Mouse (Mus musculus) stomach, embryonic 15.5 days (tissue): ENCODE measurements at regions not wholly inside any gene's neighbourhood (a gene's known extent, or its start where the extent isn't known, plus 50 kb on each side); places are given as distances from the start of the nearest gene placed in this dataset.

Experiments
- ATAC-seq: fragments of 200-750 bp; cut with Nextera tagmentation; 2 replicates; pipeline ENCODE4 v1.8.0; 2017; ENCODE audit warnings: low read depth, moderate number of reproducible peaks, moderate TSS enrichment; ENCODE audit not compliant: insufficient read depth, low FRiP score
- H3K27ac ChIP-seq: fragments of 300-500 bp; sonication (generic); 2 replicates; pipeline ENCODE4 v1.5.1; 2015; ENCODE audit warnings: mild to moderate bottlenecking, inconsistent platforms
- H3K27me3 ChIP-seq: fragments of 300-500 bp; sonication (generic); replicated peaks from 2 replicates; pipeline ENCODE4 v1.6.1; 2015; ENCODE audit warnings: inconsistent platforms
- H3K36me3 ChIP-seq: fragments of 300-500 bp; sonication (generic); 2 replicates; pipeline ENCODE4 v1.6.1; 2015; ENCODE audit warnings: inconsistent platforms
- H3K4me1 ChIP-seq: fragments of 300-500 bp; sonication (generic); 2 replicates; pipeline ENCODE4 v1.6.1; 2015; ENCODE audit warnings: inconsistent platforms
- H3K4me2 ChIP-seq: fragments of 300-500 bp; sonication (generic); 2 replicates; pipeline ENCODE4 v1.6.1; 2015; ENCODE audit warnings: mild to moderate bottlenecking, inconsistent platforms
- H3K4me3 ChIP-seq: fragments of 300-500 bp; sonication (generic); replicated peaks from 2 replicates; pipeline ENCODE4 v1.5.1; 2015; ENCODE audit warnings: inconsistent platforms
- H3K9ac ChIP-seq: fragments of 300-500 bp; sonication (generic); 2 replicates; pipeline ENCODE4 v1.6.1; 2015; ENCODE audit warnings: inconsistent platforms
- H3K9me3 ChIP-seq: fragments of 300-500 bp; sonication (generic); 2 replicates; pipeline ENCODE4 v1.6.1; 2016; ENCODE audit warnings: inconsistent platforms
- WGBS: fragments of 180-500 bp; shearing (Covaris S2); methylation state at CpG from one replicate; pipeline ENCODE4 v1.1.7; 2015; 5-methylcytosine and 5-hydroxymethylcytosine counted together

- H3K4me3 ChIP-seq, result no peak overlapping the region
- H3K27me3 ChIP-seq, result no peaks in the 10 kb centered on the region
- no peak overlapping the region for H3K27ac ChIP-seq
- H3K4me2 ChIP-seq, result no peak overlapping the region
- H3K4me1 ChIP-seq, result no peaks in the 10 kb centered on the region
- WGBS, result 54% methylated on average over 3 of the region's 3 CpGs
- no peaks in the 10 kb centered on the region for H3K36me3 ChIP-seq
- no peaks in the 10 kb centered on the region for H3K9me3 ChIP-seq
- no peak overlapping the region for H3K9ac ChIP-seq
- ATAC-seq, result no peak
Measured at GRCm38 (mm10) chr15:51206050-51206449, 2678.7 kb upstream of the Gm7489 start.

- no peaks in the 10 kb centered on the region for H3K9me3 ChIP-seq
- no peak overlapping the region for H3K4me3 ChIP-seq
- 60% methylated on average over 2 of the region's 2 CpGs for WGBS
- no peak overlapping the region for H3K27ac ChIP-seq
- no peak overlapping the region for H3K9ac ChIP-seq
- no peak overlapping the region for H3K4me2 ChIP-seq
- no peaks in the 10 kb centered on the region for H3K36me3 ChIP-seq
- ATAC-seq, result no peak
- no peaks in the 10 kb centered on the region for H3K27me3 ChIP-seq
- H3K4me1 ChIP-seq, result no peaks in the 10 kb centered on the region
Measured at GRCm38 (mm10) chr15:51206773-51207172, 2677.9 kb upstream of the Gm7489 start.

GRCm38 (mm10) chr15:51234873-51235272 is 2649.8 kb upstream of the Gm7489 start:
- H3K36me3 ChIP-seq, result no peaks in the 10 kb centered on the region
- H3K27me3 ChIP-seq, result no peaks in the 10 kb centered on the region
- no peaks in the 10 kb centered on the region for H3K4me1 ChIP-seq
- no peak overlapping the region for H3K9ac ChIP-seq
- H3K27ac ChIP-seq, result no peak overlapping the region
- ATAC-seq, result no peak
- H3K9me3 ChIP-seq, result no peaks in the 10 kb centered on the region
- WGBS, result 72% methylated on average over 1 of the region's 1 CpGs
- H3K4me2 ChIP-seq, result no peak overlapping the region
- H3K4me3 ChIP-seq, result no peak overlapping the region

GRCm38 (mm10) chr15:51244596-51244995 is 2640.1 kb upstream of the Gm7489 start:
- WGBS, result 92% methylated on average over 2 of the region's 2 CpGs
- Histone ChIP-seq H3K36me3 (no peaks in the 10 kb centered on the region), H3K4me2 (no peak overlapping the region), H3K4me3 (no peak overlapping the region), H3K9me3 (no peaks in the 10 kb centered on the region), H3K9ac (no peak overlapping the region), H3K27ac (no peak overlapping the region), H3K4me1 (no peaks in the 10 kb centered on the region), H3K27me3 (no peaks in the 10 kb centered on the region)
- no peak for ATAC-seq

- Histone ChIP-seq H3K9ac (no peak overlapping the region), H3K4me3 (no peak overlapping the region), H3K4me2 (no peak overlapping the region), H3K9me3 (no peaks in the 10 kb centered on the region), H3K36me3 (no peaks in the 10 kb centered on the region), H3K4me1 (no peaks in the 10 kb centered on the region), H3K27ac (no peak overlapping the region), H3K27me3 (no peaks in the 10 kb centered on the region)
- no peak for ATAC-seq
- 84% methylated on average over 5 of the region's 5 CpGs for WGBS
Measured at GRCm38 (mm10) chr15:51247259-51247658, 2637.4 kb upstream of the Gm7489 start.

GRCm38 (mm10) chr15:51248034-51248788 is 2636.5 kb upstream of the Gm7489 start:
- no peak for ATAC-seq
- Histone ChIP-seq H3K9ac (no peak overlapping the region), H3K4me2 (no peak overlapping the region), H3K36me3 (no peaks in the 10 kb centered on the region), H3K4me1 (no peaks in the 10 kb centered on the region), H3K27ac (no peak overlapping the region), H3K4me3 (no peak overlapping the region), H3K27me3 (no peaks in the 10 kb centered on the region), H3K9me3 (no peaks in the 10 kb centered on the region)
- 65% methylated on average over 8 of the region's 8 CpGs for WGBS

- Histone ChIP-seq H3K4me1 (no peaks in the 10 kb centered on the region), H3K9ac (no peak overlapping the region), H3K27ac (no peak overlapping the region), H3K4me2 (no peak overlapping the region), H3K9me3 (no peaks in the 10 kb centered on the region), H3K4me3 (no peak overlapping the region), H3K36me3 (no peaks in the 10 kb centered on the region), H3K27me3 (no peaks in the 10 kb centered on the region)
- WGBS, result 74% methylated on average over 5 of the region's 5 CpGs
- ATAC-seq, result no peak
Measured at GRCm38 (mm10) chr15:51248789-51249040, 2636.0 kb upstream of the Gm7489 start.

- Histone ChIP-seq H3K4me2 (no peak overlapping the region), H3K27ac (no peak overlapping the region), H3K9me3 (no peaks in the 10 kb centered on the region), H3K4me1 (no peaks in the 10 kb centered on the region), H3K27me3 (no peaks in the 10 kb centered on the region), H3K36me3 (no peaks in the 10 kb centered on the region), H3K4me3 (no peak overlapping the region), H3K9ac (no peak overlapping the region)
- ATAC-seq, result no peak
- WGBS, result 86% methylated on average over 1 of the region's 1 CpGs
Measured at GRCm38 (mm10) chr15:51254143-51254542, 2630.6 kb upstream of the Gm7489 start.

- Histone ChIP-seq H3K4me2 (no peak overlapping the region), H3K4me1 (no peaks in the 10 kb centered on the region), H3K36me3 (no peaks in the 10 kb centered on the region), H3K9ac (no peak overlapping the region), H3K9me3 (no peaks in the 10 kb centered on the region), H3K27ac (no peak overlapping the region), H3K27me3 (no peaks in the 10 kb centered on the region), H3K4me3 (no peak overlapping the region)
- ATAC-seq, result no peak
Measured at GRCm38 (mm10) chr15:51255203-51255615, 2629.5 kb upstream of the Gm7489 start.

GRCm38 (mm10) chr15:51256681-51257080 is 2628.0 kb upstream of the Gm7489 start:
- Histone ChIP-seq H3K9ac (no peak overlapping the region), H3K27ac (no peak overlapping the region), H3K4me2 (no peak overlapping the region), H3K4me1 (no peaks in the 10 kb centered on the region), H3K4me3 (no peak overlapping the region), H3K27me3 (no peaks in the 10 kb centered on the region), H3K9me3 (no peaks in the 10 kb centered on the region), H3K36me3 (no peaks in the 10 kb centered on the region)
- no peak for ATAC-seq
- WGBS, result 64% methylated on average over 3 of the region's 3 CpGs

- WGBS, result 53% methylated on average over 5 of the region's 5 CpGs
- Histone ChIP-seq H3K27me3 (no peaks in the 10 kb centered on the region), H3K27ac (no peak overlapping the region), H3K9me3 (no peaks in the 10 kb centered on the region), H3K9ac (no peak overlapping the region), H3K36me3 (no peaks in the 10 kb centered on the region), H3K4me2 (no peak overlapping the region), H3K4me3 (no peak overlapping the region), H3K4me1 (no peaks in the 10 kb centered on the region)
- ATAC-seq, result no peak
Measured at GRCm38 (mm10) chr15:51264599-51265163, 2620.0 kb upstream of the Gm7489 start.

- no peaks in the 10 kb centered on the region for H3K27me3 ChIP-seq
- H3K9ac ChIP-seq, result no peak overlapping the region
- H3K4me2 ChIP-seq, result no peak overlapping the region
- H3K4me1 ChIP-seq, result no peaks in the 10 kb centered on the region
- no peaks in the 10 kb centered on the region for H3K36me3 ChIP-seq
- H3K9me3 ChIP-seq, result no peaks in the 10 kb centered on the region
- H3K27ac ChIP-seq, result no peak overlapping the region
- no peak overlapping the region for H3K4me3 ChIP-seq
- no peak for ATAC-seq
- WGBS, result 52% methylated on average over 1 of the region's 1 CpGs
Measured at GRCm38 (mm10) chr15:51265971-51266370, 2618.7 kb upstream of the Gm7489 start.
